Mouse (Mus musculus) midbrain, embryonic 15.5 days (tissue): ENCODE results near the gene 4921504E06Rik. TPM values are rescaled to one million over a fixed set of nuclear protein-coding genes. Genes with fewer than 3 reads are reported as not detected.

ENCODE experiments used
- polyA plus RNA-seq: library from polyadenylated mRNA; unstranded; fragments of >200 nt; fragmentation: Nextera tagmentation; extraction: Ambion mirVana; gene quantifications from 2 replicates; pipeline ENCODE4 v1.2.1, GENCODE M21; 2015

The 4921504E06Rik gene
- polyA plus RNA-seq, 1 experiment from 2014 or later = not detected

Other genes with a start within 250 kb of the 4921504E06Rik start
- 7.1 and 7.5 TPM in 2 replicates for gene Msrb2, start 182.5 kb downstream of the 4921504E06Rik start, polyA plus RNA-seq
- 0.26 and 0.49 TPM in 2 replicates for gene Ptf1a, start 108.3 kb downstream of the 4921504E06Rik start, polyA plus RNA-seq
- 1.3 and 1.4 TPM in 2 replicates for gene Otud1, start 103.8 kb upstream of the 4921504E06Rik start, polyA plus RNA-seq